Mouse (Mus musculus) neural tube, embryonic 13.5 days (tissue): Measurements from ENCODE around the gene Ndufc2. TPM values are rescaled to one million over a fixed set of nuclear protein-coding genes. Genes with fewer than 3 reads are reported as not detected.

Experiments used
- ATAC-seq: fragments of 200-750 bp; cut with Nextera tagmentation; 2 replicates; pipeline ENCODE4 v1.8.0; 2017; ENCODE audit warnings: low read depth, mild to moderate bottlenecking, moderate TSS enrichment, moderate library complexity
- H3K27ac ChIP-seq: fragments of 300-500 bp; sonication (generic); replicated peaks from 2 replicates; pipeline ENCODE4 v1.5.1; 2015; ENCODE audit warnings: moderate library complexity, mild to moderate bottlenecking, inconsistent platforms
- H3K27me3 ChIP-seq: fragments of 300-500 bp; sonication (generic); 2 replicates; pipeline ENCODE4 v1.6.1; 2015; ENCODE audit warnings: mild to moderate bottlenecking, inconsistent platforms
- H3K36me3 ChIP-seq: fragments of 300-500 bp; sonication (generic); 2 replicates; pipeline ENCODE4 v1.6.1; 2015; ENCODE audit warnings: mild to moderate bottlenecking, inconsistent platforms
- H3K4me1 ChIP-seq: fragments of 300-500 bp; sonication (generic); replicated peaks from 2 replicates; pipeline ENCODE4 v1.6.1; 2015; ENCODE audit warnings: inconsistent platforms
- H3K4me2 ChIP-seq: fragments of 300-500 bp; sonication (generic); 2 replicates; pipeline ENCODE4 v1.6.1; 2015; ENCODE audit warnings: inconsistent platforms, mild to moderate bottlenecking, moderate library complexity
- H3K4me3 ChIP-seq: fragments of 300-500 bp; sonication (generic); 2 replicates; pipeline ENCODE4 v1.5.1; 2015; ENCODE audit warnings: mild to moderate bottlenecking, inconsistent platforms
- H3K9ac ChIP-seq: fragments of 300-500 bp; sonication (generic); 2 replicates; pipeline ENCODE4 v1.6.1; 2015; ENCODE audit warnings: moderate library complexity, mild to moderate bottlenecking, inconsistent platforms
- H3K9me3 ChIP-seq: fragments of 300-500 bp; sonication (generic); 2 replicates; pipeline ENCODE4 v1.6.1; 2016; ENCODE audit warnings: inconsistent platforms
- WGBS: fragments of 180-500 bp; shearing (Covaris S2); methylation state at CpG from one replicate; pipeline ENCODE4 v1.1.7; 2015; 5-methylcytosine and 5-hydroxymethylcytosine counted together
- polyA plus RNA-seq: library from polyadenylated mRNA; unstranded; fragments of >200 nt; fragmentation: Nextera tagmentation; extraction: Ambion mirVana; gene quantifications from 2 replicates; pipeline ENCODE4 v1.2.1, GENCODE M21; 2015

Gene Ndufc2
- polyA plus RNA-seq: 431 and 478 TPM in 2 replicates

- peak; percentile 96 for ATAC-seq
- H3K9ac ChIP-seq: peak within 1 kb of the TSS; percentile 98
- WGBS: under 1% methylated on average over 54 of the region's 54 CpGs
- no peaks in the 10 kb centered on the region for H3K9me3 ChIP-seq
- H3K4me2 ChIP-seq: peak within 1 kb of the TSS; percentile 89
- H3K4me1 ChIP-seq: peaks cover 23% of the 10 kb centered on the region
- H3K27me3 ChIP-seq: no peaks in the 10 kb centered on the region
- H3K27ac ChIP-seq: peak within 1 kb of the TSS; percentile 86
- peak within 1 kb of the TSS; percentile 94 for H3K4me3 ChIP-seq
- H3K36me3 ChIP-seq: peaks cover 13% of the 10 kb centered on the region; the same call in 1 of the 2 replicates
Observed at GRCm38 (mm10) chr7:97399960-97400715, at the start of gene Ndufc2. Gene Ndufc2, plus strand, starts transcription at chr7:97400003.

DNA sequence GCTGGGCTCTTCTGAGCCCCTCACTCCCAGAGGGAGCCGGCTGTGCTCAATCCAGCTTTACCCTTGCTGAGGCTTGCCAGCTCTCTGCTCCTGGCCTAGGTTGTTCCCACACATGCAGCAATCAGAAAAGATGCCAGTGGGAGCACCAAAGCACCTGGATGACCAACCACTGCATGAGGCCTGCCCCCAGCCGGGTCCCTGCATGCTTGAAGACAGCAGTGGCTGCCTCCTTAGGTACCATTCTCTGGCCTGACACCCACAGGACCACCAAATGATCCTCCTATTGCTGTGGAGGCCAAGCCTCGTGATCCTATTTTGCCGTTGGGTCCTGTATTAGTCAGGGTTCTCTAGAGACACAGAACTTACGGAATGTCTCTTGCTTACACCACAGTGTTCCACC, 48.9 kb upstream of the Ndufc2 start:
- Histone ChIP-seq H3K27ac (no peak overlapping the region), H3K9ac (no peak overlapping the region), H3K27me3 (no peaks in the 10 kb centered on the region), H3K4me2 (no peak overlapping the region), H3K36me3 (peaks cover 24% of the 10 kb centered on the region), H3K9me3 (no peaks in the 10 kb centered on the region), H3K4me1 (peaks cover 6% of the 10 kb centered on the region), H3K4me3 (no peak overlapping the region)
- 91% methylated on average over 5 of the region's 5 CpGs for WGBS
- no peak for ATAC-seq

DNA sequence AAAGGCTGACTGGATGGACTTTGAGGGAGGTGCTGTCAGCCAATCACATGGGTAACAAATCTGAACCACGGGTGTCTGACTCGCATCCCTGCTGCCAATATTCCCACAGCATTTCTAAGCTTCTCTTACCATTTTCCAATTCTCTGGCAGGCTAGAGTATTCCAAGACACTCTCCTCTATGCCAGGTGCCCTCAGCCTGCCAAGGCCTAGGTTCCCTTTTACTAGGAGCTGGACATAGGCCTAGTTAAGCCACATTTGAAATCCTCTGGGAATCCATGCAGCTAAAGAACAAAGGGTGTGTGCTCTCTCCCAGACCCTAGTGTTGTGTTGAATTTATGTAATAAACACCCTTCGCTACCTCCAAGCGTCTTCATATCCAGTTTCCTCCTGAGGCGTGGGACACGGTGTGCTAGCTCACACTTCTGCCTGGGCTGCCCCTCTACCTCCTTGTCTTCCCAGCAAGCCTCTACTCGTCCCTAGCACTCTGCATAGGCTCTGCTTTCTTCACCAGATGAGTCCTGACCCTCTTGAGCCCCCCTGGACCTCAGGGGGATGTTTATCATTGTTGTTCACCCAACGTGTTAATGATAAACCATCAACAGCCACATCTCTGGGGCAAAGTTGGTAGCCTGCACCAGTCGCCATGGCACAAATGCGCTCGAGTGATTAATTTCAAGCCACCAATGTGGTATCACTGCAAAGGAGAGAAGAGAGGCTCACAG, 47.9 kb upstream of the Ndufc2 start:
- Histone ChIP-seq H3K4me2 (no peak overlapping the region), H3K36me3 (peaks cover 24% of the 10 kb centered on the region), H3K4me3 (no peak overlapping the region), H3K27ac (no peak overlapping the region), H3K4me1 (no peaks in the 10 kb centered on the region; the same call in 1 of the 2 replicates), H3K9ac (no peak overlapping the region), H3K27me3 (no peaks in the 10 kb centered on the region), H3K9me3 (no peaks in the 10 kb centered on the region)
- no peak for ATAC-seq
- 90% methylated on average over 11 of the region's 11 CpGs for WGBS

- H3K4me1 ChIP-seq: no peaks in the 10 kb centered on the region; the same call in 1 of the 2 replicates
Observed at GRCm38 (mm10) chr7:97353356-97353755, 46.4 kb upstream of the Ndufc2 start.

DNA sequence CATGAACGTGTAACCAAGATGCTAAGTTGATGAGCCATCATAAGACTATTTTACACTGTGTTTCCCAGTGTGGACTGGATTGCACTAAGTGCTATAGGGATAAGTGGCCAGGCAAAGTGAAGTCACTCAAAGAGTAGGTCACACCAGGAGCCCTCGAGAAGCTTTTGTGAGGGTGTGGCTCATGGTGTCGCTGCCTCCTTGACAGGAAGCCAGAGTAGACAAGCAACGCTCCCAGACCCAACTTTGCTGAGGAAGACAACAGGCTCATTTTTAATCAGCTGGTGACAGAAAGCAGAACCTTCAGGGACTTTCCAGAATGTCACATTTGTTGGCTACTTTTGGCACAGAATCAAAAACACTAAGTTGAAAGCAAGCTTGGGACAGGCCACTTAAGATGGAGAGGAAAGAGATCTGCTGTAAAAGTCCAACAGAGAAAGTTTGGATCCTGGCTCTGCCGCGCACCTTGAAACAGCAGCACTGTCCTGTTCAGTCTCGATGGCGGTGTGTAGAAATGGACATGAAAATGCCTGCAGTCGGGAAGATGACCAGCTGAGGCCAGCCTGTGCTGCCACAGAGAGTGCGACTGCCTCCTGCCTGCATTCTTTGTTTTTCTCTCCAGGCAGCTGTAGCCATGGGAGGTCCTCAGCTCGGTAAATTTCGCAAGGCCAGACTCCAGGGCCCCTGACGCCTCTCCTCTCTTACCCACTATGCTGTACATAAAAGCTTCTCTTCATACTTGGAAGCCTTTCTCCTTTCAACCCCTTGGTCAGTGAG, 44.5 kb upstream of the Ndufc2 start:
- WGBS: 44% methylated on average over 13 of the region's 13 CpGs
- no peak for ATAC-seq
- H3K4me1 ChIP-seq: no peaks in the 10 kb centered on the region; the same call in 1 of the 2 replicates

More at GRCm38 (mm10) chr7:97353356-97353755, 46.4 kb upstream of the Ndufc2 start:
- Histone ChIP-seq H3K9me3 (no peaks in the 10 kb centered on the region), H3K27ac (no peak overlapping the region), H3K27me3 (no peaks in the 10 kb centered on the region), H3K4me2 (no peak overlapping the region), H3K36me3 (peaks cover 12% of the 10 kb centered on the region), H3K4me3 (no peak overlapping the region), H3K9ac (no peak overlapping the region)
- no peak for ATAC-seq
- 82% methylated on average over 6 of the region's 6 CpGs for WGBS

GRCm38 (mm10) chr7:97356253-97356652, 43.5 kb upstream of the Ndufc2 start:
- no peak for ATAC-seq

More for the DNA sequence above, 44.5 kb upstream of the Ndufc2 start:
- Histone ChIP-seq H3K9ac (no peak overlapping the region), H3K27me3 (no peaks in the 10 kb centered on the region), H3K36me3 (no peaks in the 10 kb centered on the region), H3K9me3 (no peaks in the 10 kb centered on the region), H3K4me2 (no peak overlapping the region), H3K4me3 (no peak overlapping the region), H3K27ac (no peak overlapping the region)

GRCm38 (mm10) chr7:97356875-97357276, 42.9 kb upstream of the Ndufc2 start:
- H3K27ac ChIP-seq: no peak overlapping the region
- H3K4me3 ChIP-seq: no peak overlapping the region
- ATAC-seq: no peak
- H3K4me2 ChIP-seq: no peak overlapping the region
- H3K4me1 ChIP-seq: no peaks in the 10 kb centered on the region; the same call in 1 of the 2 replicates
- H3K9me3 ChIP-seq: no peaks in the 10 kb centered on the region
- no peak overlapping the region for H3K9ac ChIP-seq
- WGBS: 75% methylated on average over 5 of the region's 5 CpGs
- no peaks in the 10 kb centered on the region for H3K27me3 ChIP-seq
- no peaks in the 10 kb centered on the region for H3K36me3 ChIP-seq

More at GRCm38 (mm10) chr7:97356253-97356652, 43.5 kb upstream of the Ndufc2 start:
- no peaks in the 10 kb centered on the region; the same call in 1 of the 2 replicates for H3K4me1 ChIP-seq
- no peaks in the 10 kb centered on the region for H3K36me3 ChIP-seq
- H3K27me3 ChIP-seq: no peaks in the 10 kb centered on the region
- H3K4me2 ChIP-seq: no peak overlapping the region
- WGBS: 83% methylated on average over 5 of the region's 5 CpGs
- H3K4me3 ChIP-seq: no peak overlapping the region
- H3K9me3 ChIP-seq: no peaks in the 10 kb centered on the region
- no peak overlapping the region for H3K27ac ChIP-seq
- no peak overlapping the region for H3K9ac ChIP-seq

DNA sequence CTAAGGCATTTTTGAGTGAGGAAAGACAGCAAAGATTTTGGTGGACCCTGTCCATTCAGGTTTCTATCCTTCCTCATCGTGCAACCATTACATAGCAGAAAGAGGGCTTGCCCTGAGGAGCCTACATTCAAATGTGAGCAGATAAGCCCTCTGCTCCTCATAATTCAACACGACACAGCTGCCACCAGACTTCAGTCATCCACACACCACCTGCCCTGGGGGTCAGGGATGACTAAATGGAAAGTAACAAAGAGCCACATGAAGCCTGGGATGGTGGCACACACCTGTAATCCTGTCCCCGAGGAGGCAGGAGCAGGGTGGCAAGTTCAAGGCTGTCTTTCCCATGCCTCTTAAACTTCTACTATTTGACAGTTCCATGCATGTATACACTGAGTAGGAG, 42.0 kb upstream of the Ndufc2 start:
- ATAC-seq: no peak
- Histone ChIP-seq H3K4me3 (no peak overlapping the region), H3K9ac (no peak overlapping the region), H3K4me2 (no peak overlapping the region), H3K27me3 (no peaks in the 10 kb centered on the region), H3K9me3 (no peaks in the 10 kb centered on the region), H3K27ac (no peak overlapping the region), H3K4me1 (no peaks in the 10 kb centered on the region; the same call in 1 of the 2 replicates), H3K36me3 (no peaks in the 10 kb centered on the region)
- 77% methylated on average over 3 of the region's 3 CpGs for WGBS

DNA sequence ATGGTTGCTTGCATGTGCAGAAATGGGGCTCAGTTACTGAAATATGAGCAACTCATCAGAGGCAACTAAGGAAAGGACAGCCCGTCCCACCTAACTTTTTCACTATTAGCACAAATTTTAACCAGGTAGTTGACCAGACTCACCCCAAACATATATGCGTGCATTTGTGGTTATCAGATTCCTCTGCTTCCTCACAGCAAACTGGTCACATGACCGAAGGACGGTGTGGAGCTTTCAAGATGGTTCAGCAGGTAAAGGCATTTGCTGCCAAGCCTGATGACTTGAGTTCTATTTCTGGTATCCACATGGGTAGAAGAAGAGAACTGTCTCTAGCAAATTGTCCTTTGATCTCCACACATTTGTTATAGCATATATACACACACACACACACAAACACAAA, 41.5 kb upstream of the Ndufc2 start:
- Histone ChIP-seq H3K27ac (no peak overlapping the region), H3K27me3 (no peaks in the 10 kb centered on the region), H3K4me1 (no peaks in the 10 kb centered on the region; the same call in 1 of the 2 replicates), H3K4me3 (no peak overlapping the region), H3K9ac (no peak overlapping the region), H3K4me2 (no peak overlapping the region), H3K36me3 (no peaks in the 10 kb centered on the region), H3K9me3 (no peaks in the 10 kb centered on the region)
- WGBS: 93% methylated on average over 4 of the region's 4 CpGs
- ATAC-seq: no peak

DNA sequence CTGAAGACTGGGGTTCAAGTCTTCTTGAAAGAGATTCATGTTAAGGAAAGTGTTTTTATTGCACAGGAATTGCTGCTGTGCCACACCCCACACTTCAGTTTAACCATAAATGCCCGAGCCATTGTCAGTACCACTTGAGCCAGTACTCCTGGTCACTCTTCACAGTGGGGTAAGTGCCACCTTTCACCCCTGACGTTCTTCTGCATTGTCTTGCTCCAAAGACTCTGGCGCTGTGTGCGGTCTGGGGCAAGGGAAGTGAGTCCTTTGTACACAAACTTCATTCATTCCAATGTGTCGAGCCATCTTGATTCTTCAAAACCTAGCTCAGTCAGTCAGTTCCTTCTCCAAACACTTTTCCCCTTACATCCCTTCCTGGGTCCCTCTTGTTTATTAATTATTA, 39.6 kb upstream of the Ndufc2 start:
- 51% methylated on average over 5 of the region's 5 CpGs for WGBS
- Histone ChIP-seq H3K27ac (no peak overlapping the region), H3K9ac (no peak overlapping the region), H3K4me3 (no peak overlapping the region), H3K4me2 (no peak overlapping the region), H3K4me1 (no peaks in the 10 kb centered on the region; the same call in 1 of the 2 replicates), H3K9me3 (no peaks in the 10 kb centered on the region), H3K27me3 (no peaks in the 10 kb centered on the region), H3K36me3 (no peaks in the 10 kb centered on the region)
- ATAC-seq: no peak

GRCm38 (mm10) chr7:97360955-97361354, 38.8 kb upstream of the Ndufc2 start:
- ATAC-seq: no peak
- no peaks in the 10 kb centered on the region for H3K9me3 ChIP-seq
- H3K27me3 ChIP-seq: no peaks in the 10 kb centered on the region
- no peak overlapping the region for H3K4me3 ChIP-seq
- no peaks in the 10 kb centered on the region for H3K4me1 ChIP-seq
- WGBS: 48% methylated on average over 3 of the region's 3 CpGs
- no peak overlapping the region for H3K27ac ChIP-seq
- no peak overlapping the region for H3K4me2 ChIP-seq
- H3K9ac ChIP-seq: no peak overlapping the region
- no peaks in the 10 kb centered on the region for H3K36me3 ChIP-seq

DNA sequence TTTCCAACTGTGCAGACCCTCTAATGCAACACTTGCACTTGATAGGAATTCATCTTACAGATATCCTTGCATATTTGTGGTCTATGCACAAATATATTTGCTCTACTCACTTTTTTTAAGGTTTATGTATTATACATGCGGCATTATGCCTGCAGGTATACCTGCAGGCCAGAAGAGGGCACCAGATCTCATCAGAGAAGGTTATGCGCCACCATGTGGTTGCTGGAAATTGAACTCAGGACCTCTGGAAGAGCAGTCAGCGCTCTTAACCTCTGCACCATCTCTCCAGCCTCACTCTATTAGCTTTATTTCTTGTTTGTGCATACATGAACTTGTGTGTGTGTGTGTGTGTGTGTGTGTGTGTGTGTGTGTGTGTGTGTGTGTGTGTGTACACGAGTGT, 38.3 kb upstream of the Ndufc2 start:
- no peaks in the 10 kb centered on the region for H3K4me1 ChIP-seq
- no peaks in the 10 kb centered on the region for H3K27me3 ChIP-seq
- no peak overlapping the region for H3K9ac ChIP-seq
- no peak overlapping the region for H3K4me2 ChIP-seq
- WGBS: 27% methylated on average over 4 of the region's 4 CpGs
- H3K9me3 ChIP-seq: no peaks in the 10 kb centered on the region
- H3K4me3 ChIP-seq: no peak overlapping the region
- H3K27ac ChIP-seq: no peak overlapping the region
- H3K36me3 ChIP-seq: no peaks in the 10 kb centered on the region
- no peak for ATAC-seq
